Mouse (Mus musculus) heart, embryonic 15.5 days (tissue): ENCODE results near the gene Rbmxl2. TPM values are rescaled to one million over a fixed set of nuclear protein-coding genes. Genes with fewer than 3 reads are reported as not detected.

Experiments used
- ATAC-seq: fragments of 200-750 bp; cut with Nextera tagmentation; replicated peaks from 2 replicates; pipeline ENCODE4 v1.8.0; 2017; ENCODE audit warnings: low read depth, moderate TSS enrichment; ENCODE audit not compliant: insufficient number of reproducible peaks, insufficient read depth, low FRiP score
- H3K27ac ChIP-seq: fragments of 300-500 bp; sonication (generic); 2 replicates; pipeline ENCODE4 v1.5.1; 2015; ENCODE audit warnings: mild to moderate bottlenecking, inconsistent platforms
- H3K27me3 ChIP-seq: fragments of 300-500 bp; sonication (generic); 2 replicates; pipeline ENCODE4 v1.6.1; 2015; ENCODE audit warnings: inconsistent platforms
- H3K36me3 ChIP-seq: fragments of 300-500 bp; sonication (generic); 2 replicates; pipeline ENCODE4 v1.6.1; 2015; ENCODE audit warnings: mild to moderate bottlenecking, inconsistent platforms
- H3K4me1 ChIP-seq: fragments of 300-500 bp; sonication (generic); replicated peaks from 2 replicates; pipeline ENCODE4 v1.6.1; 2015; ENCODE audit warnings: inconsistent platforms
- H3K4me2 ChIP-seq: fragments of 300-500 bp; sonication (generic); 2 replicates; pipeline ENCODE4 v1.6.1; 2015; ENCODE audit warnings: inconsistent platforms, mild to moderate bottlenecking, moderate library complexity
- H3K4me3 ChIP-seq: fragments of 300-500 bp; sonication (generic); 2 replicates; pipeline ENCODE4 v1.5.1; 2015; ENCODE audit warnings: mild to moderate bottlenecking, inconsistent platforms
- H3K9ac ChIP-seq: fragments of 300-500 bp; sonication (generic); 2 replicates; pipeline ENCODE4 v1.6.1; 2015; ENCODE audit warnings: mild to moderate bottlenecking, inconsistent platforms
- H3K9me3 ChIP-seq: fragments of 300-500 bp; sonication (generic); replicated peaks from 2 replicates; pipeline ENCODE4 v1.6.1; 2016; ENCODE audit warnings: inconsistent platforms
- WGBS: fragments of 180-500 bp; shearing (Covaris S2); methylation state at CpG from one replicate; pipeline ENCODE4 v1.1.7; 2015; ENCODE audit warnings: mixed read lengths; 5-methylcytosine and 5-hydroxymethylcytosine counted together
- polyA plus RNA-seq: library from polyadenylated mRNA; unstranded; fragments of >200 nt; fragmentation: Nextera tagmentation; extraction: Ambion mirVana; gene quantifications from 2 replicates; pipeline ENCODE4 v1.2.1, GENCODE M21; 2015

Rbmxl2 gene
- not detected in 2 replicates for polyA plus RNA-seq

DNA sequence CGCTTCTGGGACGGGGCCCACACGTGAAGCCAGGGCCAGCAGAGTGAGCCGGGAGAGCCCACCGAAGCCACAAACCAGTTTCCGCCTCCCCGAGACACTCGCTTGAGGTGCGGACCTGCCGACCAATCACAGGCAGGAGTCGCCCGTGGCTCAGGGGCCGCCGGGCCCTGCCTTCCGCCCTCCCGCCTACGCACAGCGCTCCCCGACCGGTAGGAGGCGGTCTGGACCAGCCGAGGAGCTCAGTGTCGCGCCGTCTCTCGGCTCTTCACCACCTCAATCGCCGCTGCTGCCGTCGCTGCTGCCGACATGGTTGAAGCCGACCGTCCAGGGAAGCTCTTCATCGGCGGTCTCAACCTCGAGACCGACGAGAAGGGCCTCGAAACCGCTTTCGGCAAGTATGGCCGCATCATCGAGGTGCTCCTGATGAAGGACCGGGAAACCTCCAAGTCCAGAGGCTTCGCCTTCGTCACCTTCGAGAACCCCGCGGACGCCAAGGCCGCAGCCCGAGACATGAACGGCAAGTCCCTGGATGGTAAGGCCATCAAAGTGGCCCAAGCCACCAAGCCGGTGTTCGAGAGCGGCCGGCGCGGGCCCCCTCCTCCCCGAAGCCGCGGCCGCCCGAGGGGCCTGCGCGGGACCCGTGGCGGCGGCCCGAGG lies at the start of gene Rbmxl2:
Gene Rbmxl2, plus strand, starts transcription at position 242 of the 657 bp plus-strand sequence.
- H3K36me3 ChIP-seq: no peaks in the 10 kb centered on the region
- H3K27ac ChIP-seq: no peak within 1 kb of the TSS
- H3K4me1 ChIP-seq: peaks cover 7% of the 10 kb centered on the region; the same call in 1 of the 2 replicates
- H3K27me3 ChIP-seq: peaks cover 49% of the 10 kb centered on the region
- H3K4me2 ChIP-seq: peak within 1 kb of the TSS; percentile 36
- no peak within 1 kb of the TSS for H3K9ac ChIP-seq
- no peak for ATAC-seq
- peaks cover 7% of the 10 kb centered on the region; the same call in 1 of the 2 replicates for H3K9me3 ChIP-seq
- WGBS: 30% methylated on average over 66 of the region's 70 CpGs
- peak within 1 kb of the TSS; percentile 28 for H3K4me3 ChIP-seq

DNA sequence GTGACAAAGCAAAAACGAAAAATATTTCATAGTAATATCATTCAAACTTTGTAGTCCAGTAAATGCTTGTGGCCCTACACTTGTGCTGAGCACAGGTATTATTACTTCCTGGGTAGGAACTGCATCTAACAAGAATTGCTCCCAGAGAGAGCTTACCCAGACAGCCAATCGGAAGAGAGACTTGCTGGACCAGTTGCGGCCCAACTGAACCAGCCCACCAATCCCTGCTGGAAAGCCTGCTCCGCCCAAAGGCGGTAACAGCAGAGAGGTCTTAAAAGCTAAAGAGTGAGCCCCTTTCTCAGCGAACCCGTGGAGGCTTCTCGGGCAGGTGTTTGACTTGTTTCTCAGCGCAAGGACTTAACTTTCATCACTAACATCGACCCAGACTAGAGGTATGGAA lies 42.6 kb upstream of the Rbmxl2 start, which contains the start of gene Nlrp14:
Gene Nlrp14, plus strand, starts transcription at position 301 of the 400 bp plus-strand sequence.
- H3K4me2 ChIP-seq: no peak within 1 kb of the TSS
- H3K27ac ChIP-seq: no peak within 1 kb of the TSS
- ATAC-seq: no peak
- H3K36me3 ChIP-seq: no peaks in the 10 kb centered on the region
- H3K9me3 ChIP-seq: no peaks in the 10 kb centered on the region
- no peaks in the 10 kb centered on the region for H3K4me1 ChIP-seq
- no peak within 1 kb of the TSS for H3K4me3 ChIP-seq
- H3K27me3 ChIP-seq: no peaks in the 10 kb centered on the region
- WGBS: 73% methylated on average over 10 of the region's 10 CpGs
- H3K9ac ChIP-seq: no peak within 1 kb of the TSS

DNA sequence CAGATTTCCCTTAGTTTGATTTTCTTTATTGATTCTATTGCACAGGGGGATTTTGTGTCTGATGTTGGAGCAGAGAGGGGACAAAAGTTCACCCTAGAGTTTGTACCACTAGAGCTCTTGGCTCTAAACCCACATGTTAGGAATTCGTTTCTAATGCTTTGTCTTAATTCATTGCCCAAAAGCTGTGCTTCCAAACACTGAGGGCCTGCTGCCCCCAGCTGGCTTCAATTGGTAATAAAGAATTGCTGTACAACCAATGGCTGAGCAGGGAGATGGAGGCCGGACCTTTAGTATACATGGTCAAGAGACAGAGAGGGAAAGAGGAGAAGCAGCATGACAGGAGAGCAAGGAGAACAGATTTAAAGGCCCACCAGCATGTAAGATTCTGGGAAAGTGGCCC lies 28.8 kb upstream of the Rbmxl2 start:
- Histone ChIP-seq H3K9ac (no peak overlapping the region), H3K9me3 (no peaks in the 10 kb centered on the region), H3K4me2 (no peak overlapping the region), H3K27ac (no peak overlapping the region), H3K27me3 (no peaks in the 10 kb centered on the region), H3K36me3 (no peaks in the 10 kb centered on the region), H3K4me1 (no peaks in the 10 kb centered on the region), H3K4me3 (no peak overlapping the region)
- WGBS: 29% methylated on average over 2 of the region's 2 CpGs
- ATAC-seq: no peak

DNA sequence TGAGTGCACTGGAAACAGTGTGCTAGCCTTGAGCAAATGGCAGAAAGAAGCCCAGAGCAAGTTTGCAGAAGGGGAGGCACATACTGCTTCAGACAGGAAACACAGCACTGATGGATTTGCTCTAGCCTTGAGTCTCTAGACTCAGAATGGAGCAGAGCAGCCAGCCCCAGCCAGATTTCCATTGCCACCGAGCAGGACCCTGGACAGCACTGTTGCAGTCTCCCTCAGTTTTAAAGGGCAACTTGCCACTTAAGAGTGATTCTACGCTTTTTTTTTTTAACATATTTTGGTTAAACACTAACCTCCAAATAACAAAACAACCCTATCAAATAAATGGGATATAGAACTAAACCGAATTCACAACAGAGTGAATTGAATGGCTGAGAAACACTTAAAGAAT lies 7.4 kb upstream of the Rbmxl2 start:
- H3K27ac ChIP-seq: no peak overlapping the region
- H3K4me1 ChIP-seq: no peaks in the 10 kb centered on the region
- H3K27me3 ChIP-seq: peaks cover 1% of the 10 kb centered on the region; the same call in 1 of the 2 replicates
- no peak overlapping the region for H3K4me2 ChIP-seq
- ATAC-seq: no peak
- 30% methylated on average over 3 of the region's 3 CpGs for WGBS
- no peak overlapping the region for H3K9ac ChIP-seq
- H3K4me3 ChIP-seq: no peak overlapping the region
- no peaks in the 10 kb centered on the region for H3K9me3 ChIP-seq
- no peaks in the 10 kb centered on the region for H3K36me3 ChIP-seq

DNA sequence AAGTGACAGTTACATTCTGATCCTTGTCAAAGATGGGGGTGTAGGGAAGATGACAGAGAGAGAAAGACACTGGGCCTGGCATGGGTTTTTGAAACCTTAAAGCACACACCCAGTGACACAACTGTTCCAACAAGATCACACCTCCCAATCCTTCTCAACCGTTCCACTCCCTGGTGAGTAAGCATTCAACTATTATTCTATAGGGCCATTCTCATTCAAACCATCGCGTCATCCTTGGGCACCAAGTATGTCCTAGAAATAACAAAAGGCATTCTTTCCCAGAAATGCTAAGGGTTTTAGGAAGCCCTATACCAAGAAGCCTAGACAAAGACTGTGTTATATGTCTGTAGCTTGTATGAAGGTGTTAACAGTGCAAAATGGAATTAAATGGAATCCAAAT lies 1.4 kb upstream of the Rbmxl2 start:
- no peak for ATAC-seq
- H3K4me2 ChIP-seq: no peak overlapping the region
- no peak overlapping the region for H3K4me3 ChIP-seq
- peaks cover 7% of the 10 kb centered on the region; the same call in 1 of the 2 replicates for H3K4me1 ChIP-seq
- H3K27me3 ChIP-seq: peaks cover 46% of the 10 kb centered on the region
- H3K9me3 ChIP-seq: peaks cover 7% of the 10 kb centered on the region; the same call in 1 of the 2 replicates
- no peaks in the 10 kb centered on the region for H3K36me3 ChIP-seq
- no peak overlapping the region for H3K9ac ChIP-seq
- H3K27ac ChIP-seq: no peak overlapping the region
- WGBS: 85% methylated on average over 3 of the region's 3 CpGs

DNA sequence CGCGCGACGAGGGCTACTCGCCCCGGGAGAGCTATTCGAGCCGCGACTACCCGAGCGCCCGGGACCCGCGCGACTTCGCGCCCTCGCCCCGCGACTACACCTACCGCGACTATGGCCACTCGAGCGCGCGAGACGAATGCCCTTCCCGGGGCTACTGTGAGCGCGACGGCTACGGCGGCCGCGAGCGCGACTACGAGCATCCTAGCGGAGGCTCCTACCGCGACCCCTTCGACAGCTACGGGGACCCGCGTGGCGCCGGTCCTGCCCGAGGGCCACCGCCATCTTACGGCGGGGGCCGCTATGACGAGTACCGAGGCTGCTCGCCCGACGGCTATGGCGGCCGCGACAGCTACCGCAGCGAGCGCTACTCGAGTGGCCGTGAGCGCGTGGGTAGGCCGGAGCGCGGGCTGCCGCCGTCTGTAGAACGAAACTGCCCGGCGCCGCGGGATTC lies 906 bp downstream of the Rbmxl2 start:
- Histone ChIP-seq H3K9me3 (peaks cover 7% of the 10 kb centered on the region; the same call in 1 of the 2 replicates), H3K27ac (no peak overlapping the region), H3K4me1 (peaks cover 7% of the 10 kb centered on the region; the same call in 1 of the 2 replicates), H3K4me3 (peak overlapping the region; percentile 28), H3K27me3 (peaks cover 49% of the 10 kb centered on the region), H3K36me3 (no peaks in the 10 kb centered on the region), H3K9ac (no peak overlapping the region), H3K4me2 (peak overlapping the region; percentile 36)
- no peak for ATAC-seq
- WGBS: 16% methylated on average over 77 of the region's 77 CpGs

DNA sequence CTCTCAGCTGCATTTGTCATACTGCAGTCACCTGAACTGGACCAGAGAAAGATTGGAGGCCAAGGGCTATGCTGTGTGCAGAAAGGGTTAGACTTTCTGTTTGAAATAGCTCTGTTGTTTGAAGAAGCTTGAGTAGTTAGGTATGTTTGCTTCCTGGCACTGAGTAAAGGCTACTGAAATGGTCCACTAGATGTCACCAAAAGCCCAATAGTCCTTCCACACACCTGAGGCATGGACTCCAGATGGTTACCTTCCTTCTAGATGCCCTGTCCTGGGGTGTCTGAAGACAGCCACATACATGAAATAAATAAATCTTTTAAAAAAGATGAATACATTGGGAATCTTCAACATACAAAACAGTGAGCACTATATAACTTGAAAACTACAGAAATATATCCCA lies 6.5 kb downstream of the Rbmxl2 start:
- Histone ChIP-seq H3K4me3 (no peak overlapping the region), H3K4me1 (no peaks in the 10 kb centered on the region), H3K9ac (no peak overlapping the region), H3K27me3 (peaks cover 15% of the 10 kb centered on the region), H3K36me3 (no peaks in the 10 kb centered on the region), H3K27ac (no peak overlapping the region), H3K4me2 (no peak overlapping the region), H3K9me3 (no peaks in the 10 kb centered on the region)
- no peak for ATAC-seq

DNA sequence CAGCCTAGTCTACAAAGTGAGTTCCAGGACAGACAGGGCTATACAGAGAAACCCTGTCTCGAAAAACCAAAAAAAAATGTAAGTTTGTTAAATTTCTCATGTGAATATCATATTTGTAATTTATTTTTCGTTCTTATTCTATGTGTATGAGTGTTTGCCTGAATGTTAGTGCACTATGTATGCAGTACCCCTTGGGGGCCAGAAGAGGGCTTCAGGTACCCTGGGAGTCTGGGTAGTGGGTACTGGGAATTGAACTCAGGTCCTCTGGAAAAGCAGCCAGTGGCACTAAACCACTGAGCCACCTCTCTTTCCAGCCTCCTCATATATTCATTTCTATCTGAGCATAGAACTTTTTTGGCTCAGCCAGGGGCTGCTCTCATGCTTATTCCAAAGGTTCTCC lies 7.6 kb downstream of the Rbmxl2 start:
- ATAC-seq: no peak
- Histone ChIP-seq H3K4me3 (no peak overlapping the region), H3K4me1 (no peaks in the 10 kb centered on the region), H3K4me2 (no peak overlapping the region), H3K9me3 (no peaks in the 10 kb centered on the region), H3K27me3 (peaks cover 4% of the 10 kb centered on the region; the same call in 1 of the 2 replicates), H3K27ac (no peak overlapping the region), H3K9ac (no peak overlapping the region), H3K36me3 (no peaks in the 10 kb centered on the region)
- 59% methylated on average over 2 of the region's 2 CpGs for WGBS

DNA sequence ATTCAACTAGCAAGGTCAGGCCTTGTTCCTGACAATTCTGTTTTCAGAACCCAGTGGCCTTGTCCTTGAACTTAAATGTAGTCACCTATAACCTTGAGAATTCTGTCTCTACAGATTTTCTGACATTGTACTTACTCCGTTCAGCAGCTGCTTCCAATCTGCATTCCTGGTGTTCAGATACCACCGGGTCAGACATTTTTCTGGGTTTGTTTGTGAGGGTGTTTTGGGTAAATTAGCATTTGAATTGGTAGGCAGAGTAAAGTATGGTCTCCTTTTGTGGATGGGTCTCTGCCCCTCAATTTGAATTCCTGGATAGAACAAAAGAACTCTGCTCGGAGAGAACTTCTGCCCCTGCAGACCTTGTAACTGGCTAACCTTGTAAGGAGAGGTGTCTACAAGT lies 27.6 kb downstream of the Rbmxl2 start:
- Histone ChIP-seq H3K27me3 (no peaks in the 10 kb centered on the region), H3K4me2 (no peak overlapping the region), H3K9ac (no peak overlapping the region), H3K4me1 (no peaks in the 10 kb centered on the region), H3K9me3 (no peaks in the 10 kb centered on the region), H3K27ac (no peak overlapping the region), H3K4me3 (no peak overlapping the region), H3K36me3 (no peaks in the 10 kb centered on the region)
- WGBS: 43% methylated on average over 3 of the region's 3 CpGs
- no peak for ATAC-seq

DNA sequence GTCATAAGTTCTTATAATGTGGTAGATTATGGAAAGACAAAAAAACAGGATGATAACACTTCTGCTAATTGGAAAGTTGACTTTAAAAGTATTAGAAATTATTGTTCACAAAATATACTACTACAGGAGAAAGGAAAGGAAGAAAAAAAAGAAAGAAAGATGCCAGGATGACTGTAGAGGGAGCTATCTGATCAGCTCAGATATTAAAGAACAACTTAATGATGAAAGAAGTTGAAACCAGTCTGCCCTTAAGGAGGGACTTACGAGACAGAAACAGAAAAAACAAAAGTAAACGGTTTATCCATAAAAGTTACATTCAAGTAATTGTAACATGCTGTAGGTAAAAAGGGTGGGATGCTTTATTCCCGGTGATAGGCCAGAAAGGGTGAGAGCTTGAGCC lies 28.3 kb downstream of the Rbmxl2 start:
- Histone ChIP-seq H3K9me3 (no peaks in the 10 kb centered on the region), H3K4me3 (no peak overlapping the region), H3K27me3 (no peaks in the 10 kb centered on the region), H3K4me2 (no peak overlapping the region), H3K9ac (no peak overlapping the region), H3K4me1 (no peaks in the 10 kb centered on the region), H3K27ac (no peak overlapping the region), H3K36me3 (no peaks in the 10 kb centered on the region)
- 74% methylated on average over 3 of the region's 3 CpGs for WGBS
- ATAC-seq: no peak

DNA sequence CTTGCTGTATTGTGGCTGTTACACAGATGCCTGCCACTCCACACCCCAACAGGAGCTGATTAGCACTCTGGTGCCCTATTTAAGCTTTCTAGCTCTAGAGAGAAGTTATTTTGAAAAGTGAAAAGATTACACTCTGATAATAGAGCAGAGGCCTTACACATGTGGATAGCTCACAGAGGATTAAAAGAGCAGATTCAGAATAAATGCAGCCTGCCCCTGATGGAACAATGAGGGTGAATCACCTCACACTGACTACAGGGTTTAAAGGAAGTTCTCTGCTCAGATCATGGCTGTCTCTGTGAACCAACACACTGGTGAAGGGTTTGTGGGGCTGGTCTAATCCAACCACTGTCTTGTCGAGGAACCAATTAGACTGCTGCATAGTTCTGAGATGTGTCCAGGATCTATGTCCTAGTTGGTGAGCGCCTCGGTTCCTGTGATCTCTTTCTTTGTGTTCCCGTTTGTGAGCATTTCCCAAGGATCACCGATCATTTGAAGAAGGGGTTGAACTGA lies 32.2 kb downstream of the Rbmxl2 start:
- Histone ChIP-seq H3K27ac (no peak overlapping the region), H3K36me3 (no peaks in the 10 kb centered on the region), H3K9me3 (no peaks in the 10 kb centered on the region), H3K4me1 (no peaks in the 10 kb centered on the region), H3K27me3 (no peaks in the 10 kb centered on the region), H3K4me3 (no peak overlapping the region), H3K4me2 (no peak overlapping the region), H3K9ac (no peak overlapping the region)
- WGBS: 76% methylated on average over 5 of the region's 5 CpGs
- no peak for ATAC-seq
